In the genomic region with DNA sequence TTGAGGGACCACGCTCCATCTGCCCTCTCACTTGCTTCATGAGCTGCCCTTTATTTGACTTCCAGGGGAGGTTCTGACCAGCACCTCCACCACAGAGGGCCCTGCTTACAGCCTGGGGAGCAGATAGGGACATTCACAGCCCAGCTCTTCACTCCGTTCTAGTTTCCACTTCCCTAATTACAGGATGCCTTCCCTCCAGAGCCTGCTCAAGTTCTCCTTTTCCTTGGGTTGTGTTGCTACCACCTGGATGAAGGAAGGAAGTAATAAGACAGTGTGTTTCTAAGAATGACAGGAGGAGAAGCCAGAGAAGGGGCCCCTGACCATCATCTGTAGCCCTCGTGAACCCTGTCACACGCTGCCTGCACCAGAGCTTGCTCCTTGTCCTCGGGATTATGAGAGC, we compare ENCODE assay signal across 21 mouse cellular contexts.
DNase-seq lines count a peak whose midpoint lies in the region; ATAC-seq lines count a peak whose summit lies in the region.
"Had no signal": no experiment of that assay in that cellular context is flagged by ENCODE, and none has a peak within 500 bp of the region (broad histone marks: within the 10 kb centered on the region; RNA-seq: fewer than 3 reads in every experiment).

No protein-coding gene starts in this region.

- peak; percentile 11 for DNase-seq in layer of hippocampus, adult 9-10 months (ENCODE audit: low spot score)
- no peak for DNase-seq in layer of hippocampus, postnatal 25 days (ENCODE audit: extremely low spot score in 1 of 2, low spot score in 1 of 2)
- DNase-seq in lung, postnatal 10 days, result no peak
- DNase-seq in hindbrain, embryonic 10.5 days (ENCODE audit: low spot score), result no peak
- DNase-seq in cerebellum, adult 9-10 months, result no peak
- DNase-seq: cerebellum, postnatal 36 days; gastrocnemius, adult 2 months; heart, adult 2 months; kidney, adult 11 months; kidney, postnatal 10 days; retina, postnatal 1 day; thymus, adult 18-20 months had no signal

- H3K9me3 ChIP-seq in lung, embryonic 15.5 days, result no peaks in the 10 kb centered on the region
- H3K9me3 ChIP-seq in hindbrain, embryonic 10.5 days, result no peaks in the 10 kb centered on the region
- H3K9me3 ChIP-seq: midbrain, embryonic 12.5 days had no signal

- H3K4me1 ChIP-seq in lung, embryonic 15.5 days, result no peaks in the 10 kb centered on the region
- H3K4me1 ChIP-seq in hindbrain, embryonic 10.5 days (replicated peaks), result no peaks in the 10 kb centered on the region
- H3K4me1 ChIP-seq: midbrain, embryonic 12.5 days had no signal

- H3K27me3 ChIP-seq in lung, embryonic 15.5 days, result no peaks in the 10 kb centered on the region
- no peaks in the 10 kb centered on the region for H3K27me3 ChIP-seq in hindbrain, embryonic 10.5 days (ENCODE audit: insufficient read depth, poor library complexity, severe bottlenecking)
- H3K27me3 ChIP-seq: midbrain, embryonic 12.5 days had no signal

- no peak overlapping the region for H3K27ac ChIP-seq in lung, embryonic 15.5 days
- no peak overlapping the region for H3K27ac ChIP-seq in hindbrain, embryonic 10.5 days
- H3K27ac ChIP-seq: gastrocnemius, adult 2 months; heart, adult 2 months; hindbrain, embryonic 14.5 days; midbrain, embryonic 12.5 days had no signal

- H3K4me3 ChIP-seq in lung, embryonic 15.5 days, result no peak overlapping the region
- no peak overlapping the region for H3K4me3 ChIP-seq in hindbrain, embryonic 10.5 days
- H3K4me3 ChIP-seq: erythroblast, embryonic 14.5 days; gastrocnemius, adult 2 months; heart, adult 2 months; midbrain, embryonic 12.5 days had no signal

- ATAC-seq in lung, embryonic 15.5 days (ENCODE audit: borderline replicate concordance, extremely low read depth, low FRiP score, low TSS enrichment), result 0 out of 2 replicates have a peak, but pooled peaks have one; percentile 23
- peak; percentile 91 to 94 for ATAC-seq in hematopoietic stem cell, adult 5-6 weeks (replicated peaks in 1 of 2; ENCODE audit: insufficient read depth in 1 of 2, low FRiP score in 2 of 2, low TSS enrichment in 1 of 2, low read depth in 1 of 2, poor library complexity in 2 of 2, severe bottlenecking in 2 of 2)
- ATAC-seq in monocyte, adult 5-6 weeks (replicated peaks; ENCODE audit: insufficient number of reproducible peaks, low FRiP score, low TSS enrichment, poor library complexity, severe bottlenecking), result peak; percentile 84
- ATAC-seq: CD4-positive, CD25-positive, alpha-beta regulatory T cell, adult 4 months; forebrain, embryonic 16.5 days had no signal

- WGBS in lung, embryonic 15.5 days, result 70% methylated on average over 5 of the region's 5 CpGs
- 83% methylated on average over 5 of the region's 5 CpGs for WGBS in hindbrain, embryonic 10.5 days

- no peak overlapping the region for H3K4me2 ChIP-seq in lung, embryonic 15.5 days
- H3K4me2 ChIP-seq: hindbrain, embryonic 14.5 days; midbrain, embryonic 12.5 days had no signal

- H3K9ac ChIP-seq in lung, embryonic 15.5 days, result no peak overlapping the region
- H3K9ac ChIP-seq: hindbrain, embryonic 14.5 days; midbrain, embryonic 12.5 days had no signal

- H3K36me3 ChIP-seq in lung, embryonic 15.5 days, result no peaks in the 10 kb centered on the region
- no peaks in the 10 kb centered on the region for H3K36me3 ChIP-seq in hindbrain, embryonic 10.5 days
- H3K36me3 ChIP-seq: G1E; midbrain, embryonic 12.5 days had no signal

Comparison
In these comparisons a context has a peak if more than half of its experiments do, and no peak if none do; other contexts are left out.
1. ATAC-seq: peak in every context shown above with its lines; median percentile 92 in hematopoietic stem cell, adult 5-6 weeks; 84 in monocyte, adult 5-6 weeks; 23 in lung, embryonic 15.5 days.